Mouse (Mus musculus): ENCODE measurements around the gene Pde4a. TPM values are rescaled to one million over a fixed set of nuclear protein-coding genes. Genes with fewer than 3 reads are reported as not detected.
"Not testable (repeated sequence)": the region's sequence is repeated elsewhere in the genome, so short reads cannot be mapped to it uniquely, and the experiment has no call there.

The Pde4a gene
- polyA plus RNA-seq, 2 experiments from 2014 or later = 0.44 to 1.1 TPM

DNA sequence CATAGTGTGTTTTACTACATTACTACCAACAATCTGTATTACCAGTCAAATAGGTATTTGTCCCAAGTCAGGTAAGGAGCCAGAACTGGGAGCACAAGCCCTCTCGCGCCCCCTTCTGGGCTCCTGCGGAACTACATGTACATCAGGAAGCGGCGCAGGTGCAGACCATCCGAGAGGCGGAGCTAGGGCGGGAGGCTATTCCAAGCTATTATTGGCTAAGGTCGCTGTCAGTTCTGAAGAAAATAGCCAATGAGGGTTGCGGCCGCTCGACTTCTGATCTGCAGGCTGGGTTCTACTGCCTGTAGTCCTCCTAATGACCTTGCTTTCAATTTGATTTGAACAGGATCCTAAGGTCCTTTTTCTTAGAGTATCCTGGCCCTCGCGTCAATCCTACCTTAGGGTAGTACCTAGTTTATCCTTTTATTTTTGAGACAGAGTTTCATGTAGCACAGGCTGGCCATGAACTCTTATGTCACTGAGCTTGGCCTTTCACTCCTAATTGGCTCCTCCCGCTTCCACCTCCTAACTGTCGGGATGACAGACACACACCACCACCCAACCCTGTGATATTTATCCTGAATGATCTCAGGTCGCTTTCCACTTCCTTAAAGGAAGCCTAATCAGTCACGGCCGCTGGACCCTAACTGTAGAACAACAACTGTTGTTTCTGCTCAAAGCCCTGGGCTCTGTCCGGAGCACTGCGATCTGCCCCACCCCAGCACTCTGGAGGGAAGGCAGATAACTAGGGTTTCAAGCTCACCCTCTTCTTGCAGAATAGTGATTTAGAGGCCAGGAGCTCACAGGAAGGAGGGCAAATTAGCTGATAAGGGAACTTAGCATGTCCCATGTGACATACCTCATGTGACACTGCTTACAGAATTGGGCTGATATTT is 55.2 kb downstream of the Pde4a start:
- ATAC-seq = peak; percentile 93

- ATAC-seq = peak; percentile 55
Measured at GRCm38 (mm10) chr9:21221383-21221929, 55.9 kb downstream of the Pde4a start.

DNA sequence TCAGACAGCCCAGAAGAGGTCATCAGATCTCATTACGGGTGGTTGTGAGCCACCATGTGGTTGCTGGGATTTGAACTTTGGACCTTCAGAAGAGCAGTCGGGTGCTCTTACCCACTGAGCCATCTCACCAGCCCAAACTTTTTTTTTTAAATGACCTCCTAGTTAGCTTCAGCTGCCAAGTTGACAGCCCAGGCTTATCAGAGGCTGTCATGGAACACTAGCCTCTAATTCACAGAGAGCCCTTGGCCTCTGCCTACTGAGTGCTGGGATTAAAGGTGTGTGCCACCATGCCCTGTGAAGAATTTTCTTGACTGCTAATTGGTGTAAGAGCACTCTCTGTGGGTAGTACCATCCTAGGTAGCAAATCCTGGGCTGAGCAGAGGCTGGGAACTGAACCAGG is 58.0 kb downstream of the Pde4a start:
- not testable (repeated sequence) for ATAC-seq

DNA sequence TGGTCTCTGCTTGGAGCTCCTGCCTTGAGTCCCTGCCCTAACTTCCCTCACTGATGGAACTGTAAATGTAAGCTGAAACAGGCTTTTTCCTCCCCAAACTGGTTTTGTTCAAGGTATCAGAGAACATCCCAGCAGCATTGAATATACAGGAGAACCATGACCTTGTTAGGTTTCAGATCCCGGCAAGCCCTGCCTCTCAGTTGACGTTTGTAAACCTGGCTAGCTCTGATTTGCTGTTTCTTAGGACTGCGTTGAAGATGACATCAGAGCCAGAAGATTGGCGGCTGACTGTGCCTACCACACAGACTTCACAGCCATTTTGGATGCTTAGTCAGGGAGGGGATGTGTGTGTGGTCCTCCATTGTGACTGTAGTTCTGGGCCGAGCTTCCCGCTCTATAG is 58.4 kb downstream of the Pde4a start:
- no peak for ATAC-seq

DNA sequence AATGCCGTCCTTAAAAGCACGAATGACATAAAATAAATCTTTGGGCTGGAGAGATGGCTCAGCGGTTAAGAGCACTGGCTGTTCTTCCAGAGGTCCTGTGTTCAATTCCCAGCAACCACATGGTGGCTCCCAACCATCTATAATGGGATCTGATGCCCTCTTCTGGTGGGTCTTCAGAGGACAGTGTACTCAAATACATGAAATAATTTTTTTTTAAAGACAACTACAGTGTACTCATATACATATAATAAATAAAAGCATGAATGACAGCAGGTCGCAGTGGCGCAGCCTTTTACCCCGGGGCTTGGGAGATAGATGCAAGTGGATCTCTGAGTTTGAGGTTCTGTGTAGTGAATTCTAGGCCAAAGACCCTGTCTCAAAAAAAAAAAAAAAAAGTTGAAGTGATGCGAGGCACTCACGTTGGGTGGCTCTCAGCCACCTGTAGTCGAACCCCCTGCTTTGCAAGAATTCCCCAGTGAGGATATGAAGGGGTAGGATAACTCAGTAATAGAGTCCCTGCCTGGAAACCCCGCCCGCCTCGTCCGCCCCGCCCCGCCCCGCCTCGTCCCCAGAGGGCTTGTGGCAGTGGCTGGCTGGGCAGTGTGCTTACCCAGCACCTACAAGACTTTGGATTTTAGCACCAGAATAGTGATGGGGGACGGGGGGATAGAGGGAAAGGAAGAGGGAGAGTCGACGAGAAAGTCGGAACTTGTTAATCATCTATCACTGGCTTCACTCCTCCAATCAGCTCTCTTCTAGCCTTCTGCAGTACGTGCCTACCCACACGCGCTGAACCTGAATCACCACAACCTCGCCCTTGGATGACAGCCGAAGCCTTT is 59.3 kb downstream of the Pde4a start:
- peak; percentile 28 for ATAC-seq

DNA sequence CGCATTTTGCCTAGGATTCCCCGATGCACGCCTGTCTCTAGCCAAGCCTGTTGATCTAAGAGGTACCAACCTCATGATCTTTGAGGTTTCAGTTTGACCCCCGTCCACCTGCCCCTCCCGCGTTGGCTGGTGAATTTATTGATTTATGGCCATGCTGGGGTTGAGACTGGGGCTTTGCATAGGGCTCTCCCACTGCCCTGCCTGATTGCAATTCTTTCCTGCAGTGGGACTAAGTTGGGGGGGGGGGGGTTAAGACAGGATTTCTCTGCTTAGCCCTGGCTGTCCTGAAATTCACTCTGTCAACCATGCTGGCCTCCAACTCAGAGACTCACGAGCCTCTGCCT is 59.9 kb downstream of the Pde4a start:
- no peak for ATAC-seq

DNA sequence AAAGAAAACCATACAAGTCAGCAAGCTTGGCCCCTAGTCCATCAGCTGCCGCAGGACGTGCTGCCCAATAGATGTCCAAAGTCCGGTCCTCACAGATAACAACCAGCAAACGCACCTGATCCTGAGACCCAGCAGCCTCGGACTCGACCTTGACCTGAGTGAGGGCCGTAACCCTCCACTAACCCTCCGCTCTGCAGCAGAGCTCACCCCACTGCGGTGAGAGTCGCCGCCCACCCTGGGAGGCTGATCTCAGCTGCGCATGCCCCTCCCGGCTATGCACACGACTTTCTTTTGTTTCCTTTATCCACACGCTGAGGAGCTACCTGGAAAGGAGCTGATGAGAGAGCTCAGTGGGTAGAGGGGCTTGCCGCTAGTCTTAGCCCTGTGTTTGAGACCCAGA is 61.8 kb downstream of the Pde4a start:
- ATAC-seq = no peak

DNA sequence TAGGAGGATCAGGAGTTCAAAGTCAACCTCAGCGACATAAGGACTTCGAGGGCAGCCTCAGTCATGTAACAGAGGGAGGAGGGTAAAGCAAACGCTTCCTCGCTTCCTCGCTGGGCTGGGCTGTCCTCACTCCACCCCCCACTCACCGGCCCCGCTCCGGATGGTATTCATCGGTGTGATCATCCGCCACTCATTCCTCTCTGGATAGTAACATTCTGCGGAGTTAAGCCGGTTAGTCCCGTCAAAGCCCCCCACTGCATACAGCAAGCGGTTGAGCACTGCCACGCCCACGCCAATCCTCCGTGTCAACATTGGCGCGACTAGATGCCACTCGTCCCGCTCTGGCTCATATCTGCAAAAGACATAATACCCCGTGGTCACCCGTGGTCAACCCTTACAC is 66.0 kb downstream of the Pde4a start:
- no peak for ATAC-seq

DNA sequence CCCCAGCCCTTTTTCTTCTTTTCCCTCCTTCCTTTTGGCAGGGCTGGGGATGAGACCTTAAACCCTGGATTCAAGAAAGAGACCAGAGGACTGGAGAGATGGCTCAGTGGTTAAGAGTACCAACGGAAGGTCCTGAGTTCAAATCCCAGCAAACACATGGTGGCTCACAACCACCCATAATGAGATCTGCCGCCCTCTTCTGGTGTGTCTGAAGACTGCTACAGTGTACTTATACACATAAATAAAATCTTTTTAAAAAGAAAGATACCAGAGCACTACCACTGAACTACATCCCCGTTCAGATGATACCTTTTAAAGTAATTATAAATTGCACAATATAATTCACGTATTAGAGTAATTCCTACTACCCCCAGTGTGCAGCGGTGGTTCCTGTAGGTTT is 67.4 kb downstream of the Pde4a start:
- ATAC-seq = no peak

- no peak for ATAC-seq
Measured at GRCm38 (mm10) chr9:21233366-21233765, 67.9 kb downstream of the Pde4a start.

- no peak for ATAC-seq
Measured at GRCm38 (mm10) chr9:21233805-21234204, 68.3 kb downstream of the Pde4a start.

GRCm38 (mm10) chr9:21235341-21235740 is 69.8 kb downstream of the Pde4a start:
- ATAC-seq = peak; percentile 60

DNA sequence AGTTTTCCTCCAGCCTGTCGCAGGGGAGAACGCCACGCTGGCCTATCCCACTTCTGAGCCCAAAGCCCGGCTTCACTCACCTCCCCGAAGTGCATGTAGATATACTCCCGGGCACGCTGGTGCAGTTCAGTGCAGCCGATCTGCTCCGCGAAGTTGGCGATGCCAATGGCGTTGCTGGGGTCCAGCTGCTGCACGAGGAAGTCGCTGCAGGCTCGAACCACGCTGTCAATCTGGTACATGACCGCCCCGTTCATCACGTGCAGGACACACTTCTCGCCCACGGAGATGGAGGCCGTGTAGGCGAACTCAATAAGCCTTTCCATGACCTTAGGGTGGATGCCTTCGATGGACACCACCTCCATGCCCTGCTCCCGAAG is 71.5 kb downstream of the Pde4a start:
- ATAC-seq = no peak

DNA sequence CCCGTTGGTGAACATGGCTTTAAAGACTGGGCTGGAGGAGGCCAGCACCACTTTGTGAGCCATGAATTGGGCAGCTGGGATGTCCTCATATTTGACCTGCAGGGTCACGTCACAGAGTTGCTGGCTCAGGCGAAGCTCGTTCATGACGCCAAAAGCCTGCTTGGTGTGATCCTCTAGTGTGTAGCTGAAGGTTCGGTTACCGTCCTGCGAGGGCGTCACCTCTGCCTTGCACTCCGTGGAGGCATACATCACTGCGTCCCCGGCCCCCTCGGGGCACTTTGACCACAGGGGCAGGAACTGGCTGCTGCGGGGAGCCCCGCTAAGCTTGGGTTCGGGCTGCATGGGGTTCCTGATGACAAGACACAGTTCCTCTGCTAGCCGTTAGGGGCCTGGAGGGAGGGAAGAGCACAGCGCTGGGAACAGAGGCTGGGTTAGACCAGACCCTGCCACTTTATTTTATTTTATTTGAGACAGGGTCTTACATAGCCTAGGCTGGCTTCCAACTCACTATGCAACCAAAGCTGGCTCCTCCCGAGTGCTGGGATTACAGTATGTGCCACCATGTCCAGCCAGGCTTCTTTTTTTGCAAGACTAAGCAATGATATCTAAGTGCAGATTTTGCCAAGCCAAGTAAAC is 72.0 kb downstream of the Pde4a start:
- ATAC-seq = peak; percentile 19

DNA sequence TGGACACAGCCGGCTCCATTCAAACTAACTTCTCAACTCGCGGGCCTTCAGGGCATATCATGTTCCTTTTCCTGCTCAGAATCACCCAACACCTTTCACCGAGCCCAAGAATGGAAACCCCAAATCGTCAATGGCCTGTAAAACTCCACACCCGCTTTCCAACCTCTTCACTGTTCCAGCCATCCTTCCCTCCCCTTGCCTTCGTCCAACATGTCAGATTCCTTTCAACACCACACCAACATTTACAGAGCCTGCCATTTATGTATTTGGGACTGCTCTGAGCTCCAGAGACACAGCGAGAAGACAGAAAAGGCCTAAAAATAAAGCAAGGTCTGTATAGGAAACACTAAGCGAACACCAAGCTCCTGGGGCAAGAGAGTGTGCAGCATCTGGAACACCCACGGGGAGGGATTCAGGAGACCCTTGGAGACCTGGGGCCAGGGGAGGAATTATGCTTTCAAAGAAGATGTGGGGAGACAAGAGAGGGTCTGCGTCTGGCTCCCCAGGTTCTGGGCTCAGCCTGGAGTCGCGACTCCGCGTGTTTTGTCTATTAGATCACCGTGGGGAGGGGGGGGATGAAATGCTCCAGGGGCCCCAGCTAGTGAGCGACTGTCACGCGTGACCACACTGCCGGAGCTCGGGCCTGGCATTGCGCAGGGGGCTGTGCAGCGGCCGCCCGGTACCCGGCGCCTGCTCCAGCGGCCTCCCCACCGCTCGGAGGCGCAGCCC is 72.7 kb downstream of the Pde4a start:
- no peak for ATAC-seq

DNA sequence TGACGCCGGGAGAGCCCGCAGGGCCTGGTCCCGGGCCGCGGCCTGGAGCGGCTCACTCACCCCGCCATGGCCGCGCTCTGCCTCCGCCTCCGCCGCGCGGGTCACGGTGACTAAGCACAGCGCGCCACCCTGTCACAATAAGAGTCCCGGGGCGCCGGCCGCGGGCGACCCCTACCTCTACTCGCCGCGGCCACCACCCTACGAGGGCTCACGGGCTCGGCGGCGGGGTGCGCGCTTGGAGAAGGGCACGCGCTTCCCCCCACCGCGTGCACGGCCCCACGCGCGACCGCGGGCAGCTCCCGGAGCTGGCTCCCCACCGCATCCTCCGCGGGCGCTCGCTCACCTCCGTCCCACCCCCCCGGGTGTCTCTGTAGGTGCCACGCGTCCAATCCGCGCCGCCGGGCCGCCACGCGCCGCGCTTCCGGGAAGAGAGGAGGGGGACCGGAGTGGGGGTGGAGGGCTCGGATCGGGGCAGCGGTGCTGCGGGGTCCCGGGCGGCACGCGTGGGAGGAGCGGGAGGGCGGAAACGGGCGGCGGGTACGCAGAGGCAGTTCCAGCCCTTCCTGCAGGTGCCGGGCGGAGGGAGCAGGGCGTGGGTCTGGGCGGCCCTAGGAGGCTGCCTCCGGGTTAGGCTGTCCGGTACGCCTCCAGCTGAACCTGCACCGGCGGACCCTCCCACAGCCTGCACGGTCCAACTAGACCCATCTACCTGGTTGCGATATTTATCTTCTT is 73.4 kb downstream of the Pde4a start, which contains the start of gene Keap1:
TSS of gene Keap1 (minus strand) at position 629 of the 732 bp plus-strand sequence.
- ATAC-seq = peak; percentile 51

- no peak for ATAC-seq
Measured at GRCm38 (mm10) chr9:21239465-21239848, 73.9 kb downstream of the Pde4a start.

DNA sequence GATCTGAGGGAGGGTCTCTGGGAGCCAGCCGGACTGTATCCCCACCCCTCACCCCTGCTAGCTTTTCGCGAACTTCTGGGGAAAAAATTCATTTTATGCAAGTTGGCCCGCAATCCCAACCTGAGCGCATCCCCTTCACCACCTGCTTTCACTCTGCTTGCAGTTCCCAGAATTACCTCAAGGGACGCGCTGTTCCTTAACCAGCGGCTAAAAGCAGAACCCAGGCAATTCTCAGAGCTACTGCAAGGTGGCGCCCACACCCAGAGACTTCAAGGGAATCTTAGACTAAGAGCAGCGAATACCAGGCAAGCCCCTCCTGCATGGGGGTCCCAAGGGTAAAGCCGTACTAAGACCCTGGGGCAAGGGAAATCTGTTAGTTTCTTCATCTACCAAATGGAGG is 75.8 kb downstream of the Pde4a start:
- peak; percentile 59 for ATAC-seq

GRCm38 (mm10) chr9:21243826-21244427 is 78.4 kb downstream of the Pde4a start:
- no peak for ATAC-seq

DNA sequence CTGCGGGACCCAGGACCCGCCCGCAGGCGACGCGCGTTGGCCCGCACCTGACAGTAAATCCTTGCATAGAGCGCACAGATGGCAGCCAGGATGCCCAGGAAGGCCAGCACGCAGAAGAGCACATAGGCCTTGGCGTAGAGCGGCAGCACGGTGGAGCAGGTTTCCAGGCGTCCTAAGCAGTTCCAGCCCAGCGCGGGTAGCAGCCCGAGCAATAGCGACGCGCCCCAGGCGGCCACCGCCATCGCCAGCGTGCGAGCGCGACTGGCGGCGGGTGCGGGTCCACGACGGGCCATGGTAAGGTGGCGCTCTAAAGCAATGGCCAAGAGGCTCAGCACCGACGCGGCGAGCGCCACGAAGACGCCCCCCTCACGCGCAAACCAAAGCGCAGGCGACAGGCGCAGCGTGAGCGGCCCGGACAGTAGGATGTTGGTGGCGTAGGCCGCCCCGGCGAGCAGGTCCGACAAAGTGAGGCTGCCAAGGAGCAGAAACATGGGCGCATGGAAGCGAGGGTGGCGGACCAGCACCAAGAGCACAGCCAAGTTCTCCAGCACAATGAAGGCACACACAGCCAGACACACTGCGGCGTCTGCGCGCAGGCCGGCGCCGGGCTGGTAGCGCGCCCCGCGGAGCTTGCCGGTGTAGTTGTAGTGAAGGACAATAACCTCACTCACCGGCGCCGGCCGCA is 79.1 kb downstream of the Pde4a start:
- ATAC-seq = no peak

- ATAC-seq = no peak
Measured at GRCm38 (mm10) chr9:21245113-21245487, 79.6 kb downstream of the Pde4a start.
